Mouse (Mus musculus): ENCODE results near the gene Arf3. TPM values are rescaled to one million over a fixed set of nuclear protein-coding genes. Genes with fewer than 3 reads are reported as not detected.

Gene Arf3
- polyA plus RNA-seq, 1 experiment from 2014 or later: 34.7 TPM

- Histone ChIP-seq H3K9ac (ENCODE audit: low read length) (no peak overlapping the region), H3K36me3 (ENCODE audit: control insufficient read depth, insufficient read depth, low read length) (no peaks in the 10 kb centered on the region), H3K27me3 (ENCODE audit: control insufficient read depth, insufficient read depth, low read length) (peaks cover 95% of the 10 kb centered on the region), H3K4me2 (ENCODE audit: low read depth, severe bottlenecking) (peak overlapping the region; percentile 5; the same call in 1 of the 2 replicates), H3K9me3 (ENCODE audit: control insufficient read depth, low read length) (no peaks in the 10 kb centered on the region), H3K4me3 (ENCODE audit: low read depth, low read length) (peak overlapping the region; percentile 0; the same call in 1 of the 2 replicates), H3K4me1 (ENCODE audit: control insufficient read depth, insufficient read depth, low read length) (peaks cover 12% of the 10 kb centered on the region; the same call in 1 of the 2 replicates), H3K27ac (replicated peaks; ENCODE audit: low read depth, low read length) (no peak overlapping the region)
- DNase-seq (ENCODE audit: low spot score) (no peak), ATAC-seq (ENCODE audit: insufficient number of reproducible peaks, low FRiP score, low TSS enrichment, low read depth) (no peak)
- WGBS: 2% methylated on average over 74 of the region's 75 CpGs
Observed at GRCm38 (mm10) chr15:98792233-98793020, 29.4 kb upstream of the Arf3 start.

GRCm38 (mm10) chr15:98791771-98792170 is 28.8 kb upstream of the Arf3 start:
- Histone ChIP-seq H3K27me3 (ENCODE audit: control insufficient read depth, insufficient read depth, low read length) (peaks cover 93% of the 10 kb centered on the region), H3K4me1 (ENCODE audit: control insufficient read depth, insufficient read depth, low read length) (peaks cover 12% of the 10 kb centered on the region; the same call in 1 of the 2 replicates), H3K4me3 (ENCODE audit: low read depth, low read length) (no peak overlapping the region), H3K4me2 (ENCODE audit: low read depth, severe bottlenecking) (no peak overlapping the region), H3K9ac (ENCODE audit: low read length) (no peak overlapping the region), H3K36me3 (ENCODE audit: control insufficient read depth, insufficient read depth, low read length) (no peaks in the 10 kb centered on the region), H3K9me3 (ENCODE audit: control insufficient read depth, low read length) (no peaks in the 10 kb centered on the region), H3K27ac (replicated peaks; ENCODE audit: low read depth, low read length) (no peak overlapping the region)
- no peak for DNase-seq (ENCODE audit: low spot score)
- WGBS: 1% methylated on average over 23 of the region's 23 CpGs
- ATAC-seq (ENCODE audit: insufficient number of reproducible peaks, low FRiP score, low TSS enrichment, low read depth): no peak

- Histone ChIP-seq H3K9ac (ENCODE audit: low read length) (peak overlapping the region; percentile 22; the same call in 1 of the 2 replicates), H3K27ac (replicated peaks; ENCODE audit: low read depth, low read length) (no peak overlapping the region), H3K4me3 (ENCODE audit: low read depth, low read length) (no peak overlapping the region), H3K4me2 (ENCODE audit: low read depth, severe bottlenecking) (no peak overlapping the region; the same call in 1 of the 2 replicates), H3K27me3 (ENCODE audit: control insufficient read depth, insufficient read depth, low read length) (peaks cover 90% of the 10 kb centered on the region), H3K4me1 (ENCODE audit: control insufficient read depth, insufficient read depth, low read length) (peaks cover 12% of the 10 kb centered on the region; the same call in 1 of the 2 replicates), H3K36me3 (ENCODE audit: control insufficient read depth, insufficient read depth, low read length) (no peaks in the 10 kb centered on the region), H3K9me3 (ENCODE audit: control insufficient read depth, low read length) (no peaks in the 10 kb centered on the region)
- WGBS: under 1% methylated on average over 12 of the region's 12 CpGs
- DNase-seq (ENCODE audit: low spot score) (no peak), ATAC-seq (ENCODE audit: insufficient number of reproducible peaks, low FRiP score, low TSS enrichment, low read depth) (no peak)
Observed at GRCm38 (mm10) chr15:98791221-98791620, 28.2 kb upstream of the Arf3 start.

GRCm38 (mm10) chr15:98790761-98791160 is 27.7 kb upstream of the Arf3 start:
- peaks cover 86% of the 10 kb centered on the region for H3K27me3 ChIP-seq (ENCODE audit: control insufficient read depth, insufficient read depth, low read length)
- no peak overlapping the region; the same call in 1 of the 2 replicates for H3K4me2 ChIP-seq (ENCODE audit: low read depth, severe bottlenecking)
- H3K36me3 ChIP-seq (ENCODE audit: control insufficient read depth, insufficient read depth, low read length): no peaks in the 10 kb centered on the region; the same call in 1 of the 2 replicates
- WGBS: under 1% methylated on average over 23 of the region's 23 CpGs
- DNase-seq (ENCODE audit: low spot score) (no peak), ATAC-seq (ENCODE audit: insufficient number of reproducible peaks, low FRiP score, low TSS enrichment, low read depth) (no peak)
- H3K9ac ChIP-seq (ENCODE audit: low read length): no peak overlapping the region
- no peak overlapping the region for H3K27ac ChIP-seq (replicated peaks; ENCODE audit: low read depth, low read length)
- H3K9me3 ChIP-seq (ENCODE audit: control insufficient read depth, low read length): no peaks in the 10 kb centered on the region
- H3K4me1 ChIP-seq (ENCODE audit: control insufficient read depth, insufficient read depth, low read length): peaks cover 12% of the 10 kb centered on the region; the same call in 1 of the 2 replicates
- H3K4me3 ChIP-seq (ENCODE audit: low read depth, low read length): no peak overlapping the region

GRCm38 (mm10) chr15:98789661-98790535 is 26.9 kb upstream of the Arf3 start, which contains the start of gene Wnt1:
TSS of gene Wnt1 (plus strand) at chr15:98789857.
- Histone ChIP-seq H3K27me3 (ENCODE audit: control insufficient read depth, insufficient read depth, low read length) (peaks cover 77% of the 10 kb centered on the region), H3K9me3 (ENCODE audit: control insufficient read depth, low read length) (no peaks in the 10 kb centered on the region), H3K4me2 (ENCODE audit: low read depth, severe bottlenecking) (peak within 1 kb of the TSS; percentile 31), H3K36me3 (ENCODE audit: control insufficient read depth, insufficient read depth, low read length) (peaks cover 3% of the 10 kb centered on the region; the same call in 1 of the 2 replicates), H3K4me1 (ENCODE audit: control insufficient read depth, insufficient read depth, low read length) (peaks cover 12% of the 10 kb centered on the region; the same call in 1 of the 2 replicates), H3K27ac (replicated peaks; ENCODE audit: low read depth, low read length) (no peak within 1 kb of the TSS), H3K9ac (ENCODE audit: low read length) (no peak within 1 kb of the TSS), H3K4me3 (ENCODE audit: low read depth, low read length) (no peak within 1 kb of the TSS)
- WGBS: 4% methylated on average over 51 of the region's 51 CpGs
- ATAC-seq (ENCODE audit: insufficient number of reproducible peaks, low FRiP score, low TSS enrichment, low read depth) (no peak), DNase-seq (ENCODE audit: low spot score) (peak; percentile 84)

DNA sequence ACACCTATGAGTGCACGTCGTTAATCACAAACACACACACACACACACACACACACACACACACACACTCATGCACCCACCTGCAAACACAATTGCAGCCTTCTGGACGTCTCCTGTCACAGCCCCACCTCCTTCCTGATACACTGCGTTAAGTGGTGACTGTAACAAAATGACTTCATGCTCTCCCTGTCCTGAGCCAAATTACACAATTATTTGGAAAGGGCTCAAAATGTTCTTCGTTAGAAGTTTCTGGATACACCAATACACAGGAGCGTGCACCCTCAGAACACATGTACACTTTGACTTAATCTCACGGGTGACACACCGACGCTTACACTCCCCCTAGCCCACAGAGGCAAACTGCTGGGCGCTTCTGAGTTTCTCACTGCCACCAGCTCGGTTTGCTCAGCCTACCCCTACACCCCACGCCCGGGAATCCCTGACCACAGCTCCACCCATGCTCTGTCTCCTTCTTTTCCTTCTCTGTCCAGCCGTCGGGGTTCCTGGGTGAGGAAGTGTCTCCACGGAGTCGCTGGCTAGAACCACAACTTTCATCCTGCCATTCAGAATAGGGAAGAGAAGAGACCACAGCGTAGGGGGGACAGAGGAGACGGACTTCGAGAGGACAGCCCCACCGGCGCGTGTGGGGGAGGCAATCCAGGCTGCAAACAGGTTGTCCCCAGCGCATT is 26.1 kb upstream of the Arf3 start:
- Histone ChIP-seq H3K4me2 (ENCODE audit: low read depth, severe bottlenecking) (peak overlapping the region; percentile 31), H3K27me3 (ENCODE audit: control insufficient read depth, insufficient read depth, low read length) (peaks cover 71% of the 10 kb centered on the region), H3K36me3 (ENCODE audit: control insufficient read depth, insufficient read depth, low read length) (peaks cover 3% of the 10 kb centered on the region; the same call in 1 of the 2 replicates), H3K9me3 (ENCODE audit: control insufficient read depth, low read length) (no peaks in the 10 kb centered on the region), H3K4me1 (ENCODE audit: control insufficient read depth, insufficient read depth, low read length) (peaks cover 12% of the 10 kb centered on the region; the same call in 1 of the 2 replicates), H3K27ac (replicated peaks; ENCODE audit: low read depth, low read length) (no peak overlapping the region), H3K4me3 (ENCODE audit: low read depth, low read length) (no peak overlapping the region), H3K9ac (ENCODE audit: low read length) (no peak overlapping the region)
- 14% methylated on average over 24 of the region's 24 CpGs for WGBS
- no peak for ATAC-seq (ENCODE audit: insufficient number of reproducible peaks, low FRiP score, low TSS enrichment, low read depth)
- no peak for DNase-seq (ENCODE audit: low spot score)

- Histone ChIP-seq H3K4me2 (ENCODE audit: low read depth, severe bottlenecking) (no peak overlapping the region), H3K9me3 (ENCODE audit: control insufficient read depth, low read length) (no peaks in the 10 kb centered on the region), H3K9ac (ENCODE audit: low read length) (no peak overlapping the region), H3K27ac (replicated peaks; ENCODE audit: low read depth, low read length) (no peak overlapping the region), H3K4me1 (ENCODE audit: control insufficient read depth, insufficient read depth, low read length) (0 out of 2 replicates have a peak, but pooled peaks cover 8% of the 10 kb centered on the region), H3K4me3 (ENCODE audit: low read depth, low read length) (no peak overlapping the region), H3K36me3 (ENCODE audit: control insufficient read depth, insufficient read depth, low read length) (peaks cover 3% of the 10 kb centered on the region; the same call in 1 of the 2 replicates), H3K27me3 (ENCODE audit: control insufficient read depth, insufficient read depth, low read length) (peaks cover 59% of the 10 kb centered on the region)
- WGBS: 37% methylated on average over 4 of the region's 4 CpGs
- ATAC-seq (ENCODE audit: insufficient number of reproducible peaks, low FRiP score, low TSS enrichment, low read depth): no peak
- no peak for DNase-seq (ENCODE audit: low spot score)
Observed at GRCm38 (mm10) chr15:98787930-98788329, 24.9 kb upstream of the Arf3 start.
